Mouse (Mus musculus) central nervous system, embryonic 11.5 days (tissue): Measurements from ENCODE around the gene Ran. TPM values are rescaled to one million over a fixed set of nuclear protein-coding genes. Genes with fewer than 3 reads are reported as not detected.

Experiments
- polyA plus RNA-seq: library from polyadenylated mRNA; depleted of rRNA; stranded (reverse); fragments of >200 nt; gene quantifications from 2 replicates; pipeline ENCODE4 v1.2.3, GENCODE M21; 2012; rRNA removed

The Ran gene
- 442 and 496 TPM in 2 replicates for polyA plus RNA-seq

DNA sequence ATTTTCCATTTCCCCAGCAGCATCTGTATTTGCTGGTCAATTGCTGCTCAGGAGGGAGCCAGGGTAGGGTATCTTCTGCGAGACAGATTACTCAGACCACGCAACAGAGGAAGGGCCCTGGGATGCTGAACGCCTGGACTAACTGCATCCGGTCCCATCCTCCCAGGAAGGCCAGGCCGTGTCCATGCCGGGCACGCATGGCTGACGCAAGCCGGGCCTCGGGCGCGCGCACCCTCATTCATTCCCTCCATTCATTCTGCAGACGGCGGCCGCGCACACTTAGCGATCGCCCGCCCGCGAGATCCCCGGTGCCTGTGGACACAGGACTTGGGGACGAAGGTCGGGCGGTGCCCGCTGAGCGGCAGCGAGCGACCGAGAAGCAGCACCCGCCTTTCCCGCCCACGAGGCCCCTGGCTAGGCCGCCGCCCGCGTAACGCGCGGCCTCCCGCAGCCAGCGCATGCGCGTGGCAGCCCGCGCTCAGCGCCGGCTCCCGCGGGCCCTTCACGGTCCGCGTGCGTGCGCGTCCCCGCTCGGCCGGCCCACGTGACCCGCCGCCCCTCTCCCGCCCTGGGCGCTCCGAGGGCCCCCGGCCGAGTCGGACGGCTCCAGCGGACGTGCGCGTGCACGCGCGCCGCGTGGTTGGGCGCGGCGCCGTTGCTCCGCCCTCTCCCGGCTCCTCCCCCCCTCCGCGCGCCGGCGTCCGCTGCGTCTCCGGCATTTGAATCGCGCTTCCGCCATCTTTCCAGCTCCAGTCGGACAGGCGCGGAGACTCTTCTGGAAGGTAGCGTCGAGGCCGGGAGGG is at the start of gene Ran:
Gene Ran, plus strand, starts transcription at position 573 of the 803 bp plus-strand sequence.

GRCm38 (mm10) chr5:129008412-129008826 is 11.4 kb upstream of the Ran start, which contains the start of gene Stx2:
Gene Stx2 (minus strand): TSS chr5:129008574.

Other genes with a start within 250 kb of the Ran start
- 5.0 and 6.0 TPM in 2 replicates for gene Rimbp2, start 66.6 kb upstream of the Ran start, polyA plus RNA-seq
- gene Stx2, start 11.5 kb upstream of the Ran start, polyA plus RNA-seq, result 46.3 and 52.2 TPM in 2 replicates
- 0.11 TPM in 2 replicates for gene Adgrd1, start 76.7 kb downstream of the Ran start, polyA plus RNA-seq